Mouse (Mus musculus) heart, embryonic 11.5 days (tissue): ENCODE results near the gene Bahd1. TPM values are rescaled to one million over a fixed set of nuclear protein-coding genes. Genes with fewer than 3 reads are reported as not detected.
A peak's percentile ranks its signal among the peaks of the same experiment; 100 is the strongest.

Source experiments
- ATAC-seq: fragments of 200-750 bp; cut with Nextera tagmentation; replicated peaks from 2 replicates; pipeline ENCODE4 v1.8.0; 2017; ENCODE audit warnings: moderate library complexity; ENCODE audit not compliant: insufficient number of reproducible peaks, low FRiP score, low TSS enrichment
- H3K27ac ChIP-seq: fragments of 300-500 bp; sonication (generic); 2 replicates; pipeline ENCODE4 v1.5.1; 2014; ENCODE audit warnings: mild to moderate bottlenecking, low read depth, low read length
- H3K27me3 ChIP-seq: fragments of 300-500 bp; sonication (generic); 2 replicates; pipeline ENCODE4 v1.6.1; 2014; ENCODE audit warnings: mild to moderate bottlenecking, low read length, mixed read lengths; ENCODE audit not compliant: control insufficient read depth, insufficient read depth
- H3K36me3 ChIP-seq: fragments of 300-500 bp; sonication (generic); 2 replicates; pipeline ENCODE4 v1.6.1; 2014; ENCODE audit warnings: mild to moderate bottlenecking, low read length, moderate library complexity, mixed read lengths; ENCODE audit not compliant: control insufficient read depth, insufficient read depth
- H3K4me1 ChIP-seq: fragments of 300-500 bp; sonication (generic); 2 replicates; pipeline ENCODE4 v1.6.1; 2014; ENCODE audit warnings: low read length; ENCODE audit not compliant: control insufficient read depth, insufficient read depth
- H3K4me2 ChIP-seq: fragments of 300-500 bp; sonication (generic); 2 replicates; pipeline ENCODE4 v1.6.1; 2014; ENCODE audit warnings: mild to moderate bottlenecking, moderate library complexity
- H3K4me3 ChIP-seq: fragments of 300-500 bp; sonication (generic); 2 replicates; pipeline ENCODE4 v1.5.1; 2014; ENCODE audit warnings: low read depth, low read length
- H3K9ac ChIP-seq: fragments of 300-500 bp; sonication (generic); 2 replicates; pipeline ENCODE4 v1.6.1; 2014; ENCODE audit warnings: mild to moderate bottlenecking, low read depth, low read length, moderate library complexity
- H3K9me3 ChIP-seq: fragments of 300-500 bp; sonication (generic); replicated peaks from 2 replicates; pipeline ENCODE4 v1.6.1; 2016; ENCODE audit warnings: low read length; ENCODE audit not compliant: control insufficient read depth
- WGBS: fragments of 180-500 bp; shearing (Covaris S2); extraction: QIAGEN DNeasy Blood & Tissue Kit; methylation state at CpG from one replicate; pipeline ENCODE4 v1.1.7; 2014; ENCODE audit not compliant: insufficient replicate concordance; 5-methylcytosine and 5-hydroxymethylcytosine counted together
- polyA plus RNA-seq: library from polyadenylated mRNA; unstranded; fragments of >200 nt; fragmentation: Nextera tagmentation; extraction: Ambion mirVana; gene quantifications from 2 replicates; pipeline ENCODE4 v1.2.1, GENCODE M21; 2014

Gene Bahd1
- polyA plus RNA-seq, 1 experiment from 2014 or later: 1.1 TPM

GRCm38 (mm10) chr2:118895990-118896913 is 3.9 kb upstream of the Bahd1 start:
- ATAC-seq: no peak
- peaks cover 83% of the 10 kb centered on the region for H3K27me3 ChIP-seq
- no peaks in the 10 kb centered on the region for H3K36me3 ChIP-seq
- H3K9ac ChIP-seq: peak overlapping the region; percentile 59
- H3K4me2 ChIP-seq: peak overlapping the region; percentile 72
- 1% methylated on average over 37 of the region's 38 CpGs for WGBS
- peak overlapping the region; percentile 54 for H3K4me3 ChIP-seq
- H3K27ac ChIP-seq: no peak overlapping the region
- peaks cover 20% of the 10 kb centered on the region for H3K4me1 ChIP-seq
- no peaks in the 10 kb centered on the region for H3K9me3 ChIP-seq

DNA sequence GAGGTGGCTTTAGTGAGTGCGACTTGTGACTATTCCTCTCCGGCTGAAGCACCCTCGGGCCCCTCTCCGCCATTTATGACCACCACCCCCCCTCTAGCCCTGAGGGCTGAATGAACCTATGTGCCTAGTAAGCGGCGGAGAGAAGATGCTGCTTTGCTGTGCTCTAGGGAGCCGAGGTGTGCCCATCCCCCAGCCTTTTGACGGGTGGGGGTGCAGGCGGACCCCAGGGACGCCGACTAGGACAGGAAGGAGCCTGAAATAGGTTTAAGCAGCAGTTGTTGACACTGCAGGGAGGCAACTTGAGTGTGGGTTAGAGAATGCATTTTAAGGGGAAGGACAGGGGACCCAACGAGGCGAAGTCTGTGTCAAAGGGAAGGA is 3.3 kb upstream of the Bahd1 start:
- H3K4me3 ChIP-seq: peak overlapping the region; percentile 54
- peaks cover 82% of the 10 kb centered on the region for H3K27me3 ChIP-seq
- ATAC-seq: no peak
- 0% methylated on average over 13 of the region's 13 CpGs for WGBS
- no peaks in the 10 kb centered on the region for H3K9me3 ChIP-seq
- H3K4me1 ChIP-seq: peaks cover 20% of the 10 kb centered on the region
- peak overlapping the region; percentile 39 for H3K9ac ChIP-seq
- no peak overlapping the region for H3K27ac ChIP-seq
- peak overlapping the region; percentile 72 for H3K4me2 ChIP-seq
- H3K36me3 ChIP-seq: no peaks in the 10 kb centered on the region

- H3K4me2 ChIP-seq: peak overlapping the region; percentile 72
- peaks cover 20% of the 10 kb centered on the region for H3K4me1 ChIP-seq
- no peak overlapping the region for H3K27ac ChIP-seq
- peak overlapping the region; percentile 54 for H3K4me3 ChIP-seq
- H3K36me3 ChIP-seq: no peaks in the 10 kb centered on the region
- no peak for ATAC-seq
- no peak overlapping the region for H3K9ac ChIP-seq
- 5% methylated on average over 7 of the region's 7 CpGs for WGBS
- no peaks in the 10 kb centered on the region for H3K9me3 ChIP-seq
- peaks cover 78% of the 10 kb centered on the region for H3K27me3 ChIP-seq
Observed at GRCm38 (mm10) chr2:118897392-118897791, 2.8 kb upstream of the Bahd1 start.

- Histone ChIP-seq H3K27ac (no peak overlapping the region), H3K4me2 (no peak overlapping the region; the same call in 1 of the 2 replicates), H3K4me1 (peaks cover 22% of the 10 kb centered on the region), H3K4me3 (0 out of 2 replicates have a peak overlapping the region, but pooled peaks have one; percentile 54), H3K9ac (no peak overlapping the region), H3K36me3 (no peaks in the 10 kb centered on the region), H3K9me3 (no peaks in the 10 kb centered on the region), H3K27me3 (peaks cover 75% of the 10 kb centered on the region)
- no peak for ATAC-seq
- WGBS: 1% methylated on average over 11 of the region's 11 CpGs
Observed at GRCm38 (mm10) chr2:118897808-118898207, 2.4 kb upstream of the Bahd1 start.

- ATAC-seq: no peak
- no peak overlapping the region for H3K27ac ChIP-seq
- no peak overlapping the region for H3K4me2 ChIP-seq
- H3K27me3 ChIP-seq: peaks cover 67% of the 10 kb centered on the region
- H3K9me3 ChIP-seq: no peaks in the 10 kb centered on the region
- H3K4me3 ChIP-seq: no peak overlapping the region
- no peak overlapping the region for H3K9ac ChIP-seq
- peaks cover 30% of the 10 kb centered on the region for H3K4me1 ChIP-seq
- 0% methylated on average over 4 of the region's 4 CpGs for WGBS
- no peaks in the 10 kb centered on the region for H3K36me3 ChIP-seq
Observed at GRCm38 (mm10) chr2:118898771-118899170, 1.4 kb upstream of the Bahd1 start.

DNA sequence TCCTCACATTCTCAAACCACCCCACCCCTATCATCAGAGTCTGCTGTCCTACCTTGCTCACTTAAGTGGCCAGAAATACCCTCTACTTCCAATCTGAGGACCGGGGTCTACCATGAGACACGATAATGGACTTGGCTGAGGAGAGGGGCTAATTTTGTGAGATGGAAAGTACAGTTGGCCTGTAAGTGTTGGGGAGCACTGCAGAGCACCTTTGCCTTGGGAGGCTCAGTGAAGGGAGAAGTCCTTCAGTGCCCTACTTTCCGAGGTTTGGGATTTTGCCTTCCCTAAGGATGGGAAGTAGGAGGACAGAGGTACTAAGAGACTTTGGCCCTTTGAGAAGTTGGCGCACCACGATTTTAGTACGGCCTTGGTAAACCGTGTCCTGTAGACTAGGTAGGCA is 871 bp upstream of the Bahd1 start:
- H3K4me2 ChIP-seq: no peak overlapping the region
- no peaks in the 10 kb centered on the region for H3K9me3 ChIP-seq
- H3K4me3 ChIP-seq: no peak overlapping the region
- H3K27ac ChIP-seq: no peak overlapping the region
- 9% methylated on average over 7 of the region's 7 CpGs for WGBS
- H3K27me3 ChIP-seq: peaks cover 63% of the 10 kb centered on the region
- H3K9ac ChIP-seq: no peak overlapping the region
- H3K4me1 ChIP-seq: peaks cover 30% of the 10 kb centered on the region
- no peaks in the 10 kb centered on the region for H3K36me3 ChIP-seq
- no peak for ATAC-seq

- Histone ChIP-seq H3K36me3 (no peaks in the 10 kb centered on the region), H3K9me3 (no peaks in the 10 kb centered on the region), H3K4me1 (peaks cover 30% of the 10 kb centered on the region), H3K27me3 (peaks cover 50% of the 10 kb centered on the region), H3K27ac (no peak overlapping the region), H3K4me3 (peak overlapping the region; percentile 95), H3K4me2 (peak overlapping the region; percentile 94), H3K9ac (peak overlapping the region; percentile 67)
- no peak for ATAC-seq
- under 1% methylated on average over 11 of the region's 11 CpGs for WGBS
Observed at GRCm38 (mm10) chr2:118900826-118901140, 606 bp downstream of the Bahd1 start.

GRCm38 (mm10) chr2:118901175-118902031 is 1.2 kb downstream of the Bahd1 start:
- Histone ChIP-seq H3K36me3 (no peaks in the 10 kb centered on the region), H3K4me1 (peaks cover 29% of the 10 kb centered on the region), H3K9me3 (no peaks in the 10 kb centered on the region), H3K9ac (peak overlapping the region; percentile 83), H3K4me2 (peak overlapping the region; percentile 94), H3K27ac (peak overlapping the region; percentile 81), H3K4me3 (peak overlapping the region; percentile 95), H3K27me3 (peaks cover 44% of the 10 kb centered on the region)
- peak; percentile 93 for ATAC-seq
- under 1% methylated on average over 96 of the region's 120 CpGs for WGBS
